Mouse (Mus musculus) cortical plate, adult 2 months (tissue): ENCODE data around the gene Prickle2.

Experiments used
- CTCF ChIP-seq: fragments of 200-500 bp; IDR thresholded peaks from 2 replicates; pipeline ENCODE4 v1.5.1; 2011; ENCODE audit warnings: mild to moderate bottlenecking, control low read depth, low read length; ENCODE audit not compliant: insufficient read depth; ENCODE audit errors: extremely low read depth
- POLR2A ChIP-seq: fragments of 200-500 bp; IDR thresholded peaks from 2 replicates; pipeline ENCODE4 v1.6.1; 2011; ENCODE audit warnings: mild to moderate bottlenecking, low read length, control low read depth; ENCODE audit not compliant: insufficient read depth; ENCODE audit errors: extremely low read depth

- TF ChIP-seq CTCF: no peak
- TF ChIP-seq POLR2A: no peak
Measured at GRCm38 (mm10) chr6:92648571-92648970, 57.4 kb downstream of the Prickle2 start.
